Mouse (Mus musculus) heart, adult 9 months (tissue): Measurements from ENCODE around the gene Itgam.
"Not testable (repeated sequence)": the region's sequence is repeated elsewhere in the genome, so short reads cannot be mapped to it uniquely, and the experiment has no call there.

ENCODE experiments used
- DNase-seq, 2 experiments: peaks; one replicate each; pipeline ENCODE4 v3.0.0; 2022; ENCODE audit warnings: low spot score in 2 of 2

Itgam gene

DNA sequence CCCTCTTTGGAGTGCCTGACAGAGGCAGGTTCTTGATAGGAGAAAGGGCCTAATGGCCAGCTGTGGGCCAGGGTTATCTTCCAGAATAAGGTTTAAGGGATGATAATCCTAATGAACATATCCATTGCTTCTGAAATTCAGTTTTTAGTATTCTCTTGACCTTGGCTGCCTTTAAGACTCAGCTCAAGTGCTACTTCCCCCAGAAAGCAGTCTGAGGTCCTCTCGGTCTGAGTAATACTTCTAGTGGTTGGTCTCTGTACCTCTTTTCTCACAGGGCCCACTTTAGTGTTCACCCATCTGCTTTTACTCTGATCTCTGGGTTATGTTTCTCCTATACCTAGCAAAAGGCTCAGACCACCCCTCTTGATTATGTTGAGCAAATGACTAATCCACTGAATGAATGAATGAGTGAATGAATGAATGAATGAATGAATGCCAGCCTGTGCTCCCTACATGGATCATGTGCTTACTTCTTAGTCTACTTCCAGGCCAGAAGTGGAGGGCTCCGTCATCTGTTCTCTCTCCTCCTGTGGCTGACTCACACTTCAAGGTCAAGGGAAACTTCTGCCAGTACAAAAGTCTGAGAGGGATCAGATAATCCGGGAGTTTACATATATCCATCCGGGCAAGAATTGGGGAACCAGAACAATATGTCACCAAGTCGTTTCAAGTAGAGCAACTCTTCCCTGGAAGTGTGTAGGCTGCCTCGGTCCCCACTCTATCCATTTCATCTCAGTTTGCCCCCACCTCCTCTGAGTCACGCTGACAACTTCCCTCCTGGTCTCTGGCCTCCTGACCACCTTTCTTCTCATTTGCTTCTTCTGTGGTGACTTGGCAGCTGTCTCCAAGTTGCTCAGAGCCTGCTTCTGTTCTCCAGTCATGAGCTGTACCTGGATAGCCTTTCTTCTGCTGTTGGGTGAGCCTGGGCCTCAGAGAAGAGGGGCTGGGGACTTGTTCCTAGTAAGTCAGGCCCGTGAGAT is 66.6 kb downstream of the Itgam start, which contains the start of gene Itgax:
Itgax (plus strand) TSS at position 807 of the 980 bp plus-strand sequence.
- DNase-seq = no peak

DNA sequence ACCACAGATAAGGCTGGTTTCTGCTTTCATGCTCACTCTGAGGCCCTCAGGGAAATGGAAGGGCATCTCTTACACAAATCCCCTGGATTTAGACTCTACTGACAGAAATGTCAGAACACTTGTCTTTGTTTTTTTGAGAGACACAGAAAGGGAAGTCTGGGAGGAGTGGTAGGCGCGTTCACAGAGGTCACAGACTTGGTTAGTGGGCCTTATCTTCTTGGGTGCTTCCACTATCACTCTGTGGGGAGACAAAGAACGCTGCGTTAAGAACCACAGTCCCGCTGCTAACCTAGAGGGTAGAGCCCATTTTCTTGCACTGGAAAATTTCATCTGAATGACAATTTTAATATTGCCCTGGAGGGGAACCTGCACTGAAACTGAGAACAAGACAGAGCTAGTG is 69.7 kb downstream of the Itgam start:
- DNase-seq = no peak

DNA sequence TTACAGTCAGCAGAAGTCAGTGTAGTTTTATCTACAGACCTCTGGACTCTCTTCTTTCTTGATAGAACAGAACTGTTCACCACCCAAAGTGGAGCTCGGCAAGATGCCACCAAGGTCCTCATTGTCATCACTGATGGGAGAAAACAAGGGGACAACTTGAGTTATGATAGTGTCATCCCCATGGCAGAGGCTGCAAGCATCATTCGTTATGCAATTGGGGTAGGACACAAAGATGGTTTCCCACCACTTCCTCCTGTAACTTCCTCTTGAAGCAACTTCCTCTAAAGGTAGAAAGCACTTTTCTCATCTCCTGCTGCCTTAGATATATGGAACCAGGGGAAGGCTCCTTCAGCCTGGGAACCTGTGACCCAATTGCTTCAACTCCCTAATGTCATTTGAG is 71.2 kb downstream of the Itgam start:
- peak in 1 of 2 experiments; percentile 19 for DNase-seq

DNA sequence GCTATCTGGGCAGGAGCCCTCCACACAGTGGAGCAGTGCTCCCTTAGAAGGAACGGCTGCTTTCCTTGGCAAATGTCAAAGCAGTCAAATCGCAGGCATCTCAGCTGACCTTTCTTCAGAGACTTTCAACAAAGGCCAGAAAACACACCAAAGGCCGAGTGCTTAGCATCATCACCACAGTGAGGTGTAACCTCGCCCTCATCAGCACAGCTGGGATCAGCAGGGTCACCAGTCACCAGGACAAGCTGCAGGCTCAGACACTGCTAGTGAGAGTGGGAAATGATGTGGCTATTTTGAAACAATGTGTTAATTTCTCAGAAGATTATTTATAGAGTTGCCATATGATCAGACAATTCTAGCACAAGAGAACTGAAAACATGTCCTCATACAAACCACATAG is 74.5 kb downstream of the Itgam start:
- DNase-seq = no peak

DNA sequence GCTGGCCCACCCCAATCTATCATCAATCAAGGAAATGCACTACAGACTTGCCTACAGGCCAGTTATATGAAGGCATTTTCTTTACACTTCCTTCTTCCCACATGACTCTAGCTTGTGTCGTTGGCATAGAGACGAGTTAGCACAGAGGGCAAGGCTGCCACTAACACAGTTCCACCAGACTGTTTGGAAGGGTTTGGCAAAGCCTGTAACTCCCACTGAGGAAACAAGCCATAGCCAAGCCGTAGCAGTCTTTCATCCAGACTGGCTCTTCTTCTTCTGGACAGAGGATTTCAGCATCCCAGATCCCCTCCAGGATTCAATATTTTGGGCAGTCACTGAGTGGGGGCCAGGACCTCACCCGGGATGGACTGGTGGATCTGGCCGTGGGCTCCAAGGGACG is 77.2 kb downstream of the Itgam start:
- no peak for DNase-seq

DNA sequence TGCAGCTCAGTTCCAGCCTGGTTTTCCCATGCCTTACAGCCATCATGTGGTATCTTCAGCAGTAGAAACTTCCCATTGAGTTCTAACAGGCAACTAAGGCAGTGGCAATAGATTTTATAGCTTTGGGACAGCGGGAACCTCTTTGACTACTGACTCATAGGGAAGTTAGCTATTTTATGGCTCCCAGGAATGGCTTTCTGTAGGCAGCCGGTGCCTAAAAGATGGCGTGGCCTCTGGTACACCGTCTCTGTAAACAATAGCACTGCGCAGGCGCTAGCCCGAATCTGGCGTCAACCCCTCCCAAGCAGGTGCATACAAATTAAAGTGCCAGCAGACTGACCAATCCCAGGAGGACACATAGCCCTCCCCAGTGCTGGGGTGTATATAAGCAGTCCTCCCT is 88.5 kb downstream of the Itgam start:
- no peak for DNase-seq

DNA sequence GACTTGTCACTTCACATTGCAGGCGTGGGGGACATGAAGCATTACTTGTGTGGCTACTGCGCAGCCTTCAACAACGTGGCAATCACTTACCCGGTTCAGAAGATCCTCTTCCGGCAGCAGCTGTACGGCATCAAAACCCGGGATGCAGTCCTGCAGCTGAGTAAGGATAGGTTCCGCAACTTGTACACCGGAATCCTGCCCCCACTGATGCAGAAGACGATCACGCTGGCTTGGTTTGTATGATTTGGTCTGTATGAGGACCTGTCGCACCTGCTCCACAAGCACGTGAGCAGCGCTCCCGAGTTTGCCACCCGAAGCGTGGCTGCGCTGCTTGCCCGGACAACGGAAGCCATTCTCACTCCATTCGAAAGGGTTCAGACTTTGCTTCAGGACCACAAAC is 91.6 kb downstream of the Itgam start, which contains the start of gene Itgad:
Itgad (plus strand) TSS at position 301 of the 400 bp plus-strand sequence.
- DNase-seq = no peak

DNA sequence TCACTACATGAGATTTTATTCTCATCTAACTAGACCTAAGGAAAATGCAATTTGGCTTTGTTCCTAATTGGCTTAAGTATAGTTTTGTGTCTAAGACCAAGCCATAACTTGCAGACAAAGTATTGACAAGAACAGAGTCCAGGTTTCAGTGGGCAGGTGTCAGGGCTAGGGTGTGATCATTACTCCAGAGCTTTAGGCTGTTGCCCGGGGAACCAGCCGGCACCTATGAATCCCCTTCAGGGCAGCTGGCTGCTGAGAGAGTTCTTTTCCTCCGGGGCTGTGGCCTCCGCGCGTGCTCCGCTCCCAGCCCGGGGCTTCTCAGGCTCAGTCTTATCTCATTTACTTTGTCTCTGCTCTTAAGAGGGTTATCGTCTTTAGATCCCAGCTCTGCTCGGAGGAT is 92.5 kb downstream of the Itgam start:
- DNase-seq = no peak

DNA sequence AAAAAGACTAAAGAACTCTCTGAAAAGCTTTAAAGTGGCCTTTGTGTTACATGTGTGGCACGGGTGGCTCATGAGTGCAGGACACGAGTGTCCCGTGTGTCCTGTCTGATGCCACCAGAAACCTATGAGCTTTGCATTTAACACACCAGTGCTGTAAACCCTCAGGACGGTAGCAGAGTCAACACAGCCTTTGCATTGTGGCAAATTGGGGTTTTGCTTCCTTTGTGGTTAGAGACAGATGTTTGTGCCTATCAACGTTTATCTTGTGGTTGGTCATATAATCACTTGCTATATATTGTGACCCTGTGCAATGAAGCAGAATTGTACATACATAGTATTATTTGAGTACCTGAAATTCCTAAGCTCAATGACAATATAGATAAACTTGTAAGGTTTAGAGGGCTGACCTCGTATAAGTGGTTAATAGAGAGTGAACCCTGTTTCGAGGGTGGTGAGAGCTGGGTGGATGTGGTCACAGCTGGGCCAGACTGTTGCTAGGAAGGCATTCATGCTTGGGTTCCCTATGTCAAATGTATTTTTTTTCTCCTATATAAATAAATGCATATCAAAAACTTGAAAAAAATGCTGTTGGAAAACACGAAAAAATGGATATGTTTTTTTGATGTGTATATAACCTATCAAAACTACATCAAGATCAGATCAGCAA is 96.4 kb downstream of the Itgam start:
- DNase-seq = not testable (repeated sequence)

DNA sequence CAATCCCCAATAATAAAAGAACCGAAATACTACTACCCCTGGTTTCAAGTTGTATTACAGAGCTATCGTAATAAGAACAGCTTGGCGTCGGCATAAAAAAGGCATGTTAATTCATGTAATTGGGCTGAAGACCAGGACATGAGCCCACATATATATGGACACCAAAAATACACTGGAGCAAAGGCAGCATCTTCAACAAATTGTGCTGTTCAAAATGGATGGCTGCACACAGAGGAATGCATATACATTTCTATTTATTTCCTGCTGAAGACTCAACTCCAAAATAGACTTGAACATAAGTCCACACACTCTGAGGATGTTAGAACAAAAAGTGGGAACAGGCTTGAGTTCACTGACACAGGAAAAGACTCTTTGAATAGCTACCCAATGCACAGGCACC is 101.6 kb downstream of the Itgam start:
- no peak for DNase-seq

DNA sequence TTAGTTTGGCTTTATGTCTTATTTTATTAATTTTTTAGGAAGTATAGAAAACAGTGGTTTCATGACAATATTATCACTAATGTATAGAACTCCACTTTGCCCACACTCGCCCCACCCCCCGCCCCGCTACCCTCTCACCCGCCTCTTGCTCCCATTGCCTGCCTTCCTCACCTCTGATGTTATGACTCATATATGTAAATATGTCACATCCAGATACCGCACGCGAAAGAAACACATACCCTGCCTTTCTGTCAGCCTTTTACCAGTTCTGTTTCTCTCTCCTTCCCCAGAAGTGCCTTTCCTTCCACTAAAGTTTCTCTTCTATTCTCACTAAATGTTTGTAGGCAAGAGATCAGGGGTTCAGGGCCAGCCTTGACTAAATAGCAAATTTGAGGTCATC is 104.0 kb downstream of the Itgam start:
- no peak for DNase-seq
